Mouse (Mus musculus) lung, adult 2 months (tissue): Measurements from ENCODE around the gene Ndufaf2. TPM values are rescaled to one million over a fixed set of nuclear protein-coding genes. Genes with fewer than 3 reads are reported as not detected.

Source experiments
- DNase-seq: peaks from one replicate; pipeline ENCODE4 v3.0.0; 2022
- H3K4me1 ChIP-seq: fragments of 200-500 bp; 2 replicates; pipeline ENCODE4 v1.6.1; 2011; ENCODE audit warnings: low read length; ENCODE audit not compliant: control insufficient read depth, insufficient read depth
- H3K4me3 ChIP-seq: fragments of 200-500 bp; replicated peaks from 2 replicates; pipeline ENCODE3; 2011; ENCODE audit warnings: low read depth, mild to moderate bottlenecking, control low read depth, low read length; ENCODE audit errors: extremely low read depth
- CTCF ChIP-seq: fragments of 200-500 bp; IDR thresholded peaks from 2 replicates; pipeline ENCODE4 v1.5.1; 2011; ENCODE audit warnings: mild to moderate bottlenecking, low read length, control low read depth; ENCODE audit not compliant: insufficient read depth
- POLR2A ChIP-seq: fragments of 200-500 bp; IDR thresholded peaks from 2 replicates; pipeline ENCODE4 v1.6.1; 2011; ENCODE audit warnings: low read depth, mild to moderate bottlenecking, control low read depth, low read length, borderline replicate concordance; ENCODE audit errors: extremely low read depth
- WGBS: fragments of 180-500 bp; shearing (Covaris S2); methylation state at CpG from one replicate; pipeline ENCODE4 v1.1.7; 2018; 5-methylcytosine and 5-hydroxymethylcytosine counted together
- polyA plus RNA-seq: library from polyadenylated mRNA; depleted of rRNA; stranded (reverse); fragments of >200 nt; gene quantifications from 2 replicates; pipeline ENCODE4 v1.2.3, GENCODE M21; 2012

Ndufaf2 gene
- polyA plus RNA-seq, 1 experiment = 7.1 TPM

DNA sequence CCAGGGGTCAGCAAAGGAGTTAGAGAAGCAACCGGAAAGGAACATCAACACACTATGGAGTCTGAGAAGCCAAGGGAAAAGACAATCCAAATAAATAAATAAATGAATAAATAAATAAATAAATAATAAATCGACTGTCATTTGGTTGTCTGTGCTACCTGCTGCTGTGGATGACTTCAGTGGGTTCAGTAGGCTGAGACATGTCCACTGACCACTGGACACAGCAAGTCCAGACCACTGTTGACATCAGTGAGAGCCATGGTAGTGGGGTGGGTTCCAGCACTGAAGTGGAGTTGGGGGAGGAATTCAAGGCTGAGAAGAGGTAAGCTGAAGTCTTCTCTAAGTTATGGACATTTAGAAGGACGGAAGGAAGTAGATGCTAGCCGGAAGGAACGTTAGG is 174.2 kb downstream of the Ndufaf2 start:
- no peaks in the 10 kb centered on the region for H3K4me1 ChIP-seq
- no peak for DNase-seq
- TF ChIP-seq CTCF (no peak), POLR2A (no peak)
- 74% methylated on average over 5 of the region's 5 CpGs for WGBS
- H3K4me3 ChIP-seq = no peak overlapping the region

- 95% methylated on average over 6 of the region's 6 CpGs for WGBS
- Histone ChIP-seq H3K4me3 (no peak overlapping the region), H3K4me1 (no peaks in the 10 kb centered on the region)
- no peak for TF ChIP-seq POLR2A
- no peak for TF ChIP-seq CTCF
- no peak for DNase-seq
These were observed 175.1 kb downstream of the Ndufaf2 start for GRCm38 (mm10) chr13:107983231-107983847.

- WGBS = 98% methylated on average over 6 of the region's 6 CpGs
- Histone ChIP-seq H3K4me3 (no peak overlapping the region), H3K4me1 (no peaks in the 10 kb centered on the region)
- TF ChIP-seq CTCF = no peak
- no peak for TF ChIP-seq POLR2A
- no peak for DNase-seq
These were observed 179.0 kb downstream of the Ndufaf2 start for GRCm38 (mm10) chr13:107979461-107979860.

DNA sequence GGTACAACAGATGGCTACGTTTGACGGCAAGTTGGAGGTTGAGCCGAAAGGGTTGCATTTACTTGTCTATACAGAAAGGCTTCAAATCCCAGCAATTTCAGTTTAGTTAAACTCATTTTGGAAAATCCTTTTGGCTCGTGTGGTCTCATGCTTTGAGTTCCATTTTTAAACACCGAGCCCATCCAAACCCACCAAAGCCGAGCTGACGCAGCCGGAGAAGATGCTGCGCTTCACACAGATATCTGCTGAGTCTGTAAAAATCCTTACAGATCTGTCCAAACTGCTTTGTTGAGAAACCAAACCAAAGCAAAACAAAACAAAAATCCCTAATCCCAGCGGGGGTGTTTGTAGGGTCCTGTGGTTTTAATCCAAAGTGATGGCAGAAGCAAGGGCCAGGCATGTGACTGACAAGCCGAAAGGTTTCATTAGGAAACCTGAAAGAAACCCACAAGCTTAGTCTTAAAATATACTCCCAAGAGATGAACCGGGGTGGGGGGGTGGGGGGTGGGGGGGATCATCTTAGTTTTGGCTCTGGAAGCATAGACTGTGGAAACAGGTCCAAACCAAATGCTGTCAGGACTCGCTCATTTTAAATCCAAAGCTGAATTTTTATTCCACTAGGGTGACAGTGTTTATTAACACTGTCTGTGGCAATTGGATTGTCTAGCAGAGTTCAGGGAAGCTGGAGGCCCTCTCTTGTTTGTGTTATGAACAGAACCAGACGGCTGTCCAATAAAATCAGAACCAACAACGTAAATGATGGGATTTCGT is 181.4 kb downstream of the Ndufaf2 start:
- WGBS = 89% methylated on average over 16 of the region's 16 CpGs
- H3K4me3 ChIP-seq = no peak overlapping the region
- DNase-seq = no peak

DNA sequence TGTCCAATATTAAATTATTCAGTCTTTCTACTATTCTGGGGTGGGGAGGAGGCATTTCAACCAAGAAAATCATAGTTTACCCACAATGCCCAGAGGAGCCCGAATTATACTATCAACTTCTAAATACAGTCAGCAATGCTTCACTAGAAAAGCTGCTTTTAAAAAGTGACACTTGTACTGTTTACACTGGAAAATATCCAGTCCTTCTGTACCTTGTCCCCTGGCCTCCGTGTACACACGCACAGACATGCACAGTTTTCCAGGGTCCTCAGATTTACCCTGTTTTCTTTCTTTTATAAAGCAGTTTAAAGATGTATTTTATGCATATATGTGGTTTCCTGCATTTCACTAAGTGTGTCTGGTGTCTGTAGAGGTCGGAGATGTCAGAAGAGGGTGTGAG is 186.0 kb downstream of the Ndufaf2 start:
- H3K4me1 ChIP-seq = no peaks in the 10 kb centered on the region
- TF ChIP-seq POLR2A = no peak
- no peak for TF ChIP-seq CTCF
- no peak for DNase-seq
- H3K4me3 ChIP-seq = no peak overlapping the region
- 59% methylated on average over 4 of the region's 4 CpGs for WGBS

More for the DNA sequence above, 181.4 kb downstream of the Ndufaf2 start:
- TF ChIP-seq POLR2A (no peak), CTCF (no peak)
- H3K4me1 ChIP-seq = no peaks in the 10 kb centered on the region

DNA sequence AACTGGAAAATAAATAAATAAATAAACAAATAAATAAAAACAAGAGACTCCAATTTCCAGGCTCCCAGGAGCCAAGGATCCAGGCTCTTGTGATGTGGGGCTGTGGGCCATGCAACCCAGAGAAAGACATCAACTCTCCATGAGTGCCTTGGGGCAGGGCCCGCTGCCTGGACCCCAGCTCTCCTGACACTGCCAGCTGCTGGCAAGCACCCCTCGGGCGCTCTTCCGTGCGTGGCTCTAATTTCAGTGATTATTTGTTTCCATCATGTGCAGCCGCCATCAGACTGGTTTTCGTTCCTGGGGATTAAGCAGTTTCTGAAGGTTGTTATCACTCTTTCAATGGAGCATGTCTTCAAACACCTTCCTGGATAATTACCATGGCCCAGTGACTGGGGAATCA is 186.6 kb downstream of the Ndufaf2 start:
- TF ChIP-seq POLR2A (no peak), CTCF (no peak)
- no peaks in the 10 kb centered on the region for H3K4me1 ChIP-seq
- DNase-seq = no peak
- 70% methylated on average over 7 of the region's 7 CpGs for WGBS
- no peak overlapping the region for H3K4me3 ChIP-seq

GRCm38 (mm10) chr13:107970422-107971142 is 187.8 kb downstream of the Ndufaf2 start:
- WGBS = 67% methylated on average over 11 of the region's 11 CpGs
- TF ChIP-seq CTCF (no peak), POLR2A (no peak)
- no peak for DNase-seq
- no peak overlapping the region for H3K4me3 ChIP-seq
- H3K4me1 ChIP-seq = no peaks in the 10 kb centered on the region

GRCm38 (mm10) chr13:107969961-107970391 is 188.4 kb downstream of the Ndufaf2 start:
- 40% methylated on average over 7 of the region's 7 CpGs for WGBS
- Histone ChIP-seq H3K4me1 (no peaks in the 10 kb centered on the region), H3K4me3 (no peak overlapping the region)
- TF ChIP-seq POLR2A (no peak), CTCF (no peak)
- no peak for DNase-seq

- DNase-seq = no peak
- Histone ChIP-seq H3K4me1 (no peaks in the 10 kb centered on the region; the same call in 1 of the 2 replicates), H3K4me3 (no peak overlapping the region)
- WGBS = 61% methylated on average over 7 of the region's 7 CpGs
- TF ChIP-seq POLR2A = no peak
- TF ChIP-seq CTCF = no peak
These were observed 193.8 kb downstream of the Ndufaf2 start for GRCm38 (mm10) chr13:107964616-107965015.
